In the genomic region with DNA sequence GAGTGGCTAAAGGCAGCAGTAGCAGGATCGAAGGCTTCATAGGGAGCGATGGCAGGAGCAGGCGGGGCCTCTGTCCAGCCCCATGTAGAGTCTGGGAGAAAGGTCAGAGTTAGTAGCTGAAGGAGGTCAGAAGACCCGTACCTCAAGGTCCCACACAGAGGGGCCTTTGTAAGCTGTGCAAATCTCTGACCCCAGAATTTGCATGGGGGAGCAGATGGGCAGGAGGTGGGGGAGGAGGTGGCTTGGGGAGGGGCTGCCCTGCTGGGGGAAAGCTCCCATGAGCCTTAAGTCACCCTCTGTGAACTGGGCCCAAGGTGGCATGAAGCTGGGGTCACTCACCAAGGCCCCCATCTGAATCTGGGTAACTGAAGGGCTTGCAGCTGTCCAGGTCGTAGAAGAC, we compare ENCODE assay signal across 18 mouse cellular contexts. TPM values are rescaled to one million over a fixed set of nuclear protein-coding genes. Genes with fewer than 3 reads are reported as not detected.
"Had no signal": no experiment of that assay in that cellular context is flagged by ENCODE, and none has a peak within 500 bp of the region (broad histone marks: within the 10 kb centered on the region; RNA-seq: fewer than 3 reads in every experiment).

No protein-coding gene starts in this region.

- H3K36me3 ChIP-seq: midbrain, embryonic 15.5 days had no signal

- H3K4me3 ChIP-seq: intestine, embryonic 15.5 days; kidney, embryonic 15.5 days; liver, embryonic 15.5 days; lung, embryonic 15.5 days; megakaryocyte, embryonic 14.5 days; midbrain, embryonic 15.5 days; neural tube, embryonic 13.5 days had no signal

- DNase-seq: kidney, adult 2 months; kidney, postnatal 14 days; lung, postnatal 14 days; retina, postnatal 1 day; right cerebral cortex, postnatal 4 days; thymus, postnatal 25 days had no signal

- H3K27ac ChIP-seq: intestine, embryonic 15.5 days; kidney, embryonic 15.5 days; liver, embryonic 15.5 days; lung, embryonic 15.5 days; macrophage; midbrain, embryonic 15.5 days; neural tube, embryonic 13.5 days had no signal

- ATAC-seq: intestine, embryonic 15.5 days had no signal

- H3K4me2 ChIP-seq: intestine, embryonic 15.5 days; kidney, embryonic 15.5 days; liver, embryonic 15.5 days; lung, embryonic 15.5 days; midbrain, embryonic 11.5 days; midbrain, embryonic 15.5 days; neural tube, embryonic 13.5 days had no signal

- H3K9ac ChIP-seq: intestine, embryonic 15.5 days; kidney, embryonic 15.5 days; liver, embryonic 15.5 days; lung, embryonic 15.5 days; midbrain, embryonic 15.5 days; neural tube, embryonic 13.5 days had no signal

- H3K9me3 ChIP-seq: intestine, embryonic 15.5 days; kidney, embryonic 15.5 days; liver, embryonic 15.5 days; lung, embryonic 15.5 days; megakaryocyte, embryonic 14.5 days; midbrain, embryonic 15.5 days; neural tube, embryonic 13.5 days had no signal

RNA-seq across cellular contexts. Expression of a gene that starts 2.4 kb away (rescaled TPM):
- total RNA-seq: layer of hippocampus, postnatal 14 days had no signal
- polyA plus RNA-seq: midbrain, embryonic 11.5 days had no signal

RNA-seq across cellular contexts. Expression of a gene that starts 5.1 kb away (rescaled TPM):
- polyA plus RNA-seq: liver, adult 2 months; macrophage; midbrain, embryonic 11.5 days had no signal

RNA-seq across cellular contexts. Expression of a gene that starts 33.1 kb away (rescaled TPM):
- total RNA-seq: monocyte, adult 5-6 weeks had no signal
